Mouse (Mus musculus) frontal cortex, adult (tissue): ENCODE measurements at regions not wholly inside any gene's neighbourhood (a gene's known extent, or its start where the extent isn't known, plus 50 kb on each side); places are given as distances from the start of the nearest gene placed in this dataset.

Experiments
- ATAC-seq: cut with Nextera tagmentation; 2 replicates; pipeline ENCODE4 v1.9.2; 2017; ENCODE audit warnings: mild to moderate bottlenecking, moderate library complexity, mixed read lengths; ENCODE audit not compliant: low TSS enrichment

DNA sequence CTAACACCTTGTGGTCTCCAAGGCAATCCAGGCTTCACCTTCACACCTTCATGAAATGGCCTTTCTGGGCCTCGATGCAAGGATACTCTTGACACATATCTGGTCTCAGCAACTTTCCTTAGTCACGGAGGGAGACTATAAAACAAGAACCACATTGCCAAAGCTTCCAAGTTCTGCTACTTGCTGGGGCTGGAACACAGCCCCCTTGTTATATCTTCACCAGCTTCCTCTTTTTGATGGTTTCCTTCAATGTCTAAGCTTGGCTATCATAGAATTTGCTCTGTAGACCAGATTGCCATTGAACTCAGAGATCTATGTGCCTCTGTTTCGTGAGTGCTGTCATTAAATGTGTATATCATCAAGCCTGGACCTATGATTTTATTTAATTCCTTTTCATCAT lies 530.7 kb upstream of the Zeb2 start:
- ATAC-seq, result no peak

DNA sequence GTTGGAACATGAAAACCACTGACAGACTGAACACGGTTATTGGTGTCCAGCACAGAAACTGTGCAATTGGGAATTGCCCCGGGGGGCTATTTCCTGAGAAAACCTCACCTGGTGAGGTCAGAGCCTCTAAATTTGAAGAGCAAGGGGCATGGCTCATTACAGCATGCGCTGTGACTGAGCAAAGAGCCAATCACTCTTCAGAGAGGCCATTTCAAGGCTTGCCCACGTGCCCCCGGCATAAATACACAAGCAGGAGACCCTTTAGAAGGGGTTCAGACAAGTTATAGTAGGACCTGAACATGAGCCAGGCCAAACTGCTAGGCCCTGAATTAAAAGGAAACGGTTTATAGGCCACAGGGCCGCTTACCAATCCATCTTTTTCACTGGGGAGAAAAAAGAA lies 512.9 kb upstream of the Zeb2 start:
- ATAC-seq, result no peak

DNA sequence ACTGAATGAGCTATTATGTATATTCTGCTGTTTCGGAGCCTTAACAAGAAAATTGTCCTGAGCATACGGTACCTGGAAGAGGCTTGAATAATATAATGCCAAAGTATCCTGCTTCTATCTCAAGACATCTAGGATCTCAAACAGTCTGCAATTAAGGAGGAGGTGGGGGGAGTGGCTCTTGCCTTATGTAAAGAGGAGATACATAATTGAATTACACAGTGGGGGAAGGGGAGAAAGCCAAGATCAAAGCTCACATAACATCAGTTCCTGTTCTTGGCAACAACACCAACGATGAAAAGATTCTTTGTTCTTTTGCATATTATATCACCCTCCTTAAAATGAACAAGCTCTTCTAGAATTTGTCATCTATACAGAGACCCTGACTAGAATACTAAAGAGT lies 512.4 kb upstream of the Zeb2 start:
- no peak for ATAC-seq

DNA sequence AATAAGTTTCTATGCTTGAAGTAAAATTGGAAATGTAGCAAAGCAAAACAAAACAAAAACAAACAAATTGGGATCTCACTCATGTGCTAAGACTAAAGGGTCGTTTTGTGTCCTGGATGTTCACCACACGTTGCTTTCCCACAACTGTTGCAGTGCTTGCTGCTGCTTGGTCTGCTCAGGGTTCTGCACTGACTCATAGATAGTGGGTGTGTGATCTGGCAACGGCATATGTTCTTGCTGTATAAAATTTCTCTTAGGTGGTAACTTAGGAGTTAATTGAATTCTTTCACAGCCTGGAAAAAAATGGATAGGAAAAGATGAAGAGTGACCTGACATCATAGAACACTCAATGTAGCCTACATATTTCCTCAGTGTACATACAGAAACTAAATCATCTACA lies 505.9 kb upstream of the Zeb2 start:
- ATAC-seq, result peak; percentile 100

DNA sequence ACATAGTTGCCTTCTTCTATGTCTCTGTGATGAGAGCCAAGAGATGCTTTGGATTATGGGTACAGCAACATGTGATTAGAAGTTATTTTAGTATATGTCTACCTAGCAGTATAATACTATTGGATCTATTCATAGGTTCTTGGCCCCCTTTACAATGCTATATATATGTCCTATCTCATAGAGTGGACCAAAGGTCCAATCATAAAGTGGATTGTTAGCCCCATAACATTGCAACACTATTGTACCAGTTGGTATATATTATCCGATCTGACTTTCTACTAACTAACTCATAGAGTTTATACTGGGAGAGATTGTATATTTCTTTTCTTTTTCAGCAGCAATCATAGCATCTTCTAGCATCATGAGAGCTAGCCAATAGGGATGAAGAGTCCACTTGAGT lies 491.7 kb upstream of the Zeb2 start:
- ATAC-seq, result no peak

DNA sequence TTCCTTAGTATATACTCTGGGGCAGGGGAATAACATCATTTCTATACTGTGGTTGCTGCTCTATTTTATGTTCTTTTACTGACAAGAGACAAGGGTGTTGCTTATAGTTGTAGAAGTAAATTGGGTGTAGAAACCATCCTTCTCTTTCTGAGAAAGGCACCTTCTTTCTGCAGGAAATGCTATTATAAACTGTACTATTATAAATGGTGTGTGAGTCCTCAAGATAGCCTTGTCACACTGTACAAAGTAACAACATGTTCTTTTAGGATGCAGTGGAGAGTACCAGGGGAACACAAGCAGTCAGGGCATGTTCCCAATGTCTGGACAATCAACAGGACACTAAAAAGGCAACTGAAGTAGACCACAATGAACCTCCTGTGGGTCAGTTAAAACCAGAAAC lies 490.2 kb upstream of the Zeb2 start:
- ATAC-seq, result no peak

DNA sequence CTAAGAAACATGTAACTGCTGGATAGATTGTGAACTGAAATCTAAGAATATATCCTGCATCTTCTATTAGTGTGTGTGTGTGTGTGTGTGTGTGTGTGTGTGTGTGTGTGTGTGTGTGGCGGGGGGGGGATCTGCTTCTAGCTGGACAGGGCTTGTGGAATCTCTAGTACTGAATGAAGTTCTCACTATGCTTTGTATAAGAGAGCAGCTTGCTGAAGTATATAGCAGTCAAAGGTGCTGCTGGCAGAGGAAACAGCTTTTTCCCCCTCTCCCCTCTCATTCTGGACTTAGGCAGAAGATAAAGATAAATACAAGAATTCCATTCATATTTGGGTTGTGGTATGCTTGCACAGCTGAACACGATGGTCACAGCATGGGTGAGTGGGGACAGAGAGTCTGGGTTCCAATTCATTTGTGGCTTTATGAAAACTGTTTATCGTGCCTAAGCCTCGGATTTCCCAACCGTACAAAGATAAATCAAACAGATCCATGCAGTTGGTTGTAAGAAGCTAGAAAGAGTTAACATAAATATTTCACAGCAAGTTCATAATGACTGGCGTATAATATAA lies 484.2 kb upstream of the Zeb2 start:
- ATAC-seq, result no peak

DNA sequence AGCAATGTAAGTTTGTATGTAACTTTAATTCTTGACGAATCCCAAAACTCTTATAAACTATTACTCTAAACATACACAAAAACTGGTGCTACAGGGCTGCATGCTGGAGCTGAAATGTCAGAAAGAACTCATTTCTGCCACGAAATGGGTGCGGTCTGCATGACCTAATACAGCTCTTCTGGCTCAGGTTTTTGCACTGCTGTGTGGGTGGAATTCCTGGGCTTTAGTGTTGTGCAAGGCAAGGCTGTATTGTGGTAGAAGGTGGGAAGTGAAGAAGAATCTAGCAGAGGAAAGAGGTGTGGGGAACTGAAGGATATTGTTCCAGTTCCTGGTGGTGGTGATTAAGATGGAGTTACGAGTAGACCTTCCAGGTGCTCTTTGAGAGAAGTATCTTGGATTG lies 476.6 kb upstream of the Zeb2 start:
- ATAC-seq, result no peak

DNA sequence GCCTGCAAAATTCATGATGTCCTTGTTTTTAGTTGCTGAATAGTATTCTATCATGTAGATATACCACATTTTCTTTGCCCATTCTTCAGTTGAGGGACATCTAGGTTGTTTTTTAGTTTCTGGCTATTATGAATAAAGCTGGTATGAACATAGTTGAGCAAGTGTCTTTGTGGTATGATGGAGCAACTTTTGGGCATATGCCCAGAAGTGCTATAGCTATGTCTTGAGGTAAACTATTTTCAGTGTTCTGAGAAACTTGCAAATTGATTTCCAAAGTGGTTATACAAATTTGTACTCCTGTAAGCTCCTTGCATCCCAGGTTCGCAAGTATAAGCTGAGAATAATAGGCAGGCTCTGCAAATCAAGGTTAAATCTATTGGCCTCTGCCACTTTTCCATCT lies 473.8 kb upstream of the Zeb2 start:
- ATAC-seq, result no peak

DNA sequence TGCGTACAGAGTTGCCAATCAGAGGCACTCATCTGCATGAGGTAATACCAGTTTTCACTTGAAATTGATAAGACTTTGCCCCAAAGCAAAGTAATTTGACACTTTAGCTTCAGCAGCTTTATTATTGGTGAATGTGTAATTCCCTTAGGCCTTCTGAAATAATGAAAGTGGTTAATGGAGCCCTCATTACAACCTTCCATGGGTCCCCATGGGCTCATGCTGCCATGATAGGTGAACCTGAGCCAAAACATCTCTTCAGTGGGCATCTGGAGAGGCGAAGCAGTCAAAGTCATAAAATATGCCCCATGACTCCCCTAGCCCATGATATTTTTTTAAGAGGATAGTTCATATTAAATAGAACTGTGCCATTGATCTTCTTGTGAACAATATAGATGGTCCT lies 471.1 kb upstream of the Zeb2 start:
- no peak for ATAC-seq

DNA sequence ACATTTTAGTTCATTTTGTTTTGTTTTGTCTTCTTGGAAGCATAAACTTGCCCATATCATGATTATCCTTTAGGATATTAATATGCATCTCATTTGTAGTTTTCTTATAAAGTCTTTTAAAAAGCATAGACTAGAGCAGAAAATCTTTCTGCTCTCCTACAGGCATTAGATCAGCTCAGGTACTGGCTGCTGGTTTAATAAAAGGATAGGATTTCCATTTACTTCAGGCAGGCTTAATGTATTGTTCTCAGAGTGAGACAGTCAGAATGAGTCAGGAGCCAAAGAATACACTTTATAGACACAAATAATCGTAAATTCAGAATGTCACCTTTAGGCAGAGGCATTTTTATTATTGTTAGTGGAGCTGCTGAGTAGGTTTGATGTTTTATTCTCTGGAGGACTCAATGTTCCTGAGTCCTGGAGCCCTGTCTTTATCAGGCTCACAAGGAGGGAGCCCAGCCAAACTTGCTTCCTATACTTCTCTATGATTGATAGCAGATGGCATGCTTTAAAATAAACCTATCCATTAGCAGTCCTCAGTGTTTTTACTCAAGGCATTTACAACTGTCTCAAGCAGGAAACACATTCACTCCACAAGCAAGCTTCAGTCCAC lies 469.5 kb upstream of the Zeb2 start:
- ATAC-seq, result 0 out of 2 replicates have a peak, but pooled peaks have one; percentile 34

DNA sequence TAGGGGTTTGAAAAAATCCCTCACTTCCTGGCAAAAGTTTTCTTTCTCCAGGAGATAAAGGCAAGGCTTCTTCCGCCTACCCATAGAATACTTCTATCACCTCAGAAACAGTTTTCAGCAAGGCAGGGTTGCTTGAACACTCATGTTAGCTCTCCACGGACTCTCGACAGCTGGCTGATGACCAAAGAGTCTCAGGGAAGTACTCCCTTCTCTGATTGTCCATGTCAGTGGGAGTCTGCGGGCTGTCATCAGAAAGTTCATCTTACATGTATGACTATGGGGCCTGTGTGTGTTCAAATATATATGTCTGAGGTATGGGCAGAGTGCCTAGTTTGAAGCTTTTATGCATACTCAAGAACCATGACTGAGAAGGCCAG lies 464.3 kb upstream of the Zeb2 start:
- ATAC-seq, result 0 out of 2 replicates have a peak, but pooled peaks have one; percentile 16

DNA sequence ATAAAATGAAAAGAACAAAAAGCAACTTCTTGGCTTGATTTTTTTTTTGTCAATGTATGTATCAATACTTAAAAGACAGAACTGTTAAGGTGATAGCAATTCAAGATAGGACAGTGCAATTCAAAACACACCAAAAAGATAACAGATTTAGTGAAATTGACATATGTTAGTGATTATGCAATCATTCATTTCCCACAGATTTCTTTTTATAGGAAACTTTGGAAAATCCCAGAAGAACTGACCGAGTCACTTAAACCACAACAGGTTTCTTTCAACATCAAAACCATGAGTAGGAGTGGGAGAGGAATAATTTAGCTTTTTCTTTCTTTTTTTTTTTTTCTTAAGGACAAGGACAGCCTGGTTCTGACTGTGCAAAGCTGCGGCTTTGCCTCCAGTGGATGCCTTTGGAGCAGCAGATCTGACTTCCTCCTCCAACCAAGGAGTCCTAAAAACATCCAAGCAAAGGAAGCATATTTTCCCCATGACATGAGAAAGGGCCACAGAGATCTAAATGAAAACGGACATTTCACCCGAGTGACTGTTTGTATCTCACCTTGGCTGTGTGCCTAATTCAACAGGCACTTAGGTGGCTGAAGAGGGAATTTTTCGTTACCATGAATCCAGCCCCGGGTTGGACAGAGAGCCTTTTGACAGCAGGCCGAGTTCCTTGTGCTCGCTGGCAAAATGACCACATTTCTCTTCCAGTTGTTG lies 463.8 kb upstream of the Zeb2 start:
- peak; percentile 98 for ATAC-seq

DNA sequence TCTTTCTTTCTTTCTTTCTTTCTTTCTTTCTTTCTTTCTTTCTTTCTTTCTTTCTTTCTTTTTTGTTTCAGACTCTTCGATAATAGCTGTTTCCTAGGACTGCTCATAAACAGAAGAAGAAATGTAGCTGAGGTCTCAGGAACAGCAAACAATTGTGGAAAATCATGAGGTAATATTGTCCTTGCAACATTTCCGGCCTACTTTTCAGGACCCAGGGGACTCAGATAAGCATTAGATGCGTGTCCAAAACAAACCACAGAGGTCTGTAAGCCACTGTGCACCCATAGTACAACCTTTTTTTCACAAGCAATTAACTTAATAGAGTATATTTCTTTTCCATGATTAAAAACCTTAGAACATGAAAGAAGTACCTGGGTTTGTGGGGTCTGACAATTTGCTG lies 455.7 kb upstream of the Zeb2 start:
- ATAC-seq, result no peak

DNA sequence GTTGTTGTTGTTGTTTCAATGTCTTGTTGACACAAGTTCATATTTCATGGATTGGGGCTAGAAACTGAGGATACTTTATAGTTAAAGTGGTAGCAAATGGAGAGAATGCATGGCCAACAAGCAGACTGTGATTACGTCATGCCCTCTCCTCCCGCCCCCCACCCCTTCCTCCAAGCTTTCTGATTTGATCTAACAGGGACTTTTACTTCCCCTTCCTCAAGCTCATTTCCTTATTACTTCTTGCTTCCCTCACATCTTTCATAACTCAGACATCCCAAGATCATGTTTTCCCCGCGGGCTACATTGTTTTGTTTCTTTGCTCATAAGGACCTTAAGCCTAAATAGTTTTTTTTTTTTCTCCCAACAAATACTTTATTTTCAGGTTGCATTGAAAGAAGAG lies 437.5 kb upstream of the Zeb2 start:
- no peak for ATAC-seq

DNA sequence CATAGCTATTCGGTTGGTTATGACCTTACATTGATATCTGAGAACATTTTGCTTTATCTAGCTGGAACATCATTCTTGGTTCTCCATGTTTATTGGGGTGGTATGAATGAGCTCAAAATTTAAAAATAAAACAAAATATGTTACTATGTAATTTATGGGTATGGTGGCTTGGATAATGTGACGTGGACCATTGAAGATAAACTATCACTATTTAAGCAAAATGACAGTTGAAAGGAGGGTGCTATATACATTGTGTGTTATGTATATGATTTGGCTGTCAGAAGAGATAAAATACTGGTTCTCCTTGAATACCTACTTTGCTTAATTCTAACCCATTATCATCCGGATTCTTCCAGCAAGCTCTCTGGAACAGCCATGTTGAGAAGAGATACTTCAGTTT lies 424.2 kb upstream of the Zeb2 start:
- no peak for ATAC-seq

DNA sequence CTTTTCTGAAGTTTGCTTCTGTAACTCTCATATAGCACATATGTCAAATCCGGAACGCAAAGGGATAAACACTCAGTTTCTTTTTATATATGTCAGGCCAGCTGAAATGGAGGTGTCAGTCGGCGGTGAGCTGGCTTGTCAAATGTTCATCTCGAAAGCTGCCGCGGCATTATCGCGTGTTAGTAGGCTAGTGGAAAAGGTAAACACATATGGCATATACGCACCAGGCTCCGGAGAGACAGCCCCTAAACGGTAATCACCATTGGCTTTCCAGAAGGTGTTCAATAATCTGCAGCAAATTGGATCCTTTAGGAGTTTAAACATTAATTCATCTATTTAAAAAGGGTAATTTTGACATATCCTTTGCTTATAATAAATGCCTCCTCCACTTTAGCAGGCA lies 421.8 kb upstream of the Zeb2 start:
- ATAC-seq, result peak; percentile 64

DNA sequence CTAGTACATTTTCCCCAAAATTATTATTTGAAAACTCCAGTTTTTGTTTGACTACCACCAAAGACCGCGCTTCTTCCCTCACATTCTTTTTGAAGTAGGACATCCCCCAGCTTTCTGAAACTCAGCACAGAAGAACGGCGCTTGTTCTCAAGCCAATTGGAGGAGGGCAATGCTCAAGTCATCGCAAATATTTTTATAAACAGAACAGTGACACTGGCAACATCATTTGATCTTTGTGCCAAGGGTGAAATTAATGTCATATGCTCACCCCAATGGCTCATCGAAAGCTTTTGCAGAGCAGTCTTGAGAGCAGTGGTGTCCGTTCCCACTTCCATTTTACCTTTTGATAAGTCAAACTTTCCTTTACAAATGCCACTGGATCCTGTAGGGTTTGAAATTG lies 420.5 kb upstream of the Zeb2 start:
- no peak for ATAC-seq

DNA sequence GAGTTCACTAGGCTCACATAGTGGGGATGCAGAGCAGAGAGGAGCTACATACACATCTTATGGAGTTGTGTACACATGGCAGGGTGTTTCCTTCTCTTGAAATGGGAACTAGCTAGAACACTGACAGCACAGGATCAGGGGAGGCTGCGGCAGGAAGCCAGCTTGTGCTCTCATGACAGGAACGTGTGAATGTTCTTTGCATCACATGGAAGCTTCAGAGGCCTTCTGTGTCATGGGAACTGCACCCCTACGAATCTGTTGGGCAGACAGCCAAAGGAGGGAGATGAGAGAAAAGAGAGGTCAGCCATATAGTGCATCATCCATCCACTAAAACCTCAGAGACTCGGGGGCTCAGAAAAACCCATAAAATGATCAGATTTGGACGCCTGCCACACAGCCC lies 417.6 kb upstream of the Zeb2 start:
- ATAC-seq, result no peak

DNA sequence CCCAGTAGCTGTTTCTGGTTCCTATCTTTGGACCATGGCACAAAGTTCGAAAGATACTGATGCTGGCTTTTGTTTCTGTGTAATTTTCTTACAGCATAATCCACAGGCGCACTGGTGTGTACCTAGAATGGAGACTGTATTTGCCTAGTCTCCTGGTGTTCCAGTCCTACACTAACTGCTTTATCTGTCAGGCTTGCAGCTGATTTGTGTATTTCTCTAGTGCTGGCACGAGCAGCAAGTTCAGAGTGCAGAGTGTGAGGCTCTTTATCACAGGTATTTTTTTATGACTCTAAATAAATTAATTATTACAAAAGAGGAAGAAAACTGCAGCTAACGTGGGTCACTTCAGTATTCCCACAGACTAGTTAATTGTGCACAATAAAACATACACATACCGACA lies 405.1 kb upstream of the Zeb2 start:
- ATAC-seq, result no peak

DNA sequence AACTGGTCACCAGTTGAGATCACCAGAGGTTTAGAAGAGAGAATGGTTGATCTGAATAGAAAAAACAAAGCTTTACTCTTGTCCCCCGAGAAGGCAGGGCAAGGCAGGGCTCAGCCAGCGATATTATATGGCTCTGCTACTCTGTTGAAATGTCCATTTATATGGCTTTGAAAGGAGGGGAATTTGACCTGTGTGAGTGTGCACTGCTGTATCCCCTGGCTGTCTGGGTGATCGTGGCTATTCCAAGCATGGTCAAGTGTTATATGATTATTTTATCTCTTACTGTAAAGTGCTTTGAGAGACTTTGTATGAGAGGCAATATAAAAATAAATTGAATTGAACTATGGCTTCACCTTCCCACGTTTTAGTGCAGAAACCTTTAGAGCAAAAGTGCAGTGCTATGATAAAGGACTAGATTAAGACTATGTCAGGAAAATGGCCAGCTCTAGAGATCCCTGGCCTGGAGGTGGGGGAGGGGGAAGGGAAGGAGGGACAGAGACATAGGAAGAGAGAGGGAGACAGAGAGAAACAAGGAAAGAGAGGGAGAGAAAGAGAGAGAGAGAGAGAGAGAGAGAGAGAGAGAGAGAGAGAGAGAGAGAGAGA lies 402.5 kb upstream of the Zeb2 start:
- no peak for ATAC-seq

DNA sequence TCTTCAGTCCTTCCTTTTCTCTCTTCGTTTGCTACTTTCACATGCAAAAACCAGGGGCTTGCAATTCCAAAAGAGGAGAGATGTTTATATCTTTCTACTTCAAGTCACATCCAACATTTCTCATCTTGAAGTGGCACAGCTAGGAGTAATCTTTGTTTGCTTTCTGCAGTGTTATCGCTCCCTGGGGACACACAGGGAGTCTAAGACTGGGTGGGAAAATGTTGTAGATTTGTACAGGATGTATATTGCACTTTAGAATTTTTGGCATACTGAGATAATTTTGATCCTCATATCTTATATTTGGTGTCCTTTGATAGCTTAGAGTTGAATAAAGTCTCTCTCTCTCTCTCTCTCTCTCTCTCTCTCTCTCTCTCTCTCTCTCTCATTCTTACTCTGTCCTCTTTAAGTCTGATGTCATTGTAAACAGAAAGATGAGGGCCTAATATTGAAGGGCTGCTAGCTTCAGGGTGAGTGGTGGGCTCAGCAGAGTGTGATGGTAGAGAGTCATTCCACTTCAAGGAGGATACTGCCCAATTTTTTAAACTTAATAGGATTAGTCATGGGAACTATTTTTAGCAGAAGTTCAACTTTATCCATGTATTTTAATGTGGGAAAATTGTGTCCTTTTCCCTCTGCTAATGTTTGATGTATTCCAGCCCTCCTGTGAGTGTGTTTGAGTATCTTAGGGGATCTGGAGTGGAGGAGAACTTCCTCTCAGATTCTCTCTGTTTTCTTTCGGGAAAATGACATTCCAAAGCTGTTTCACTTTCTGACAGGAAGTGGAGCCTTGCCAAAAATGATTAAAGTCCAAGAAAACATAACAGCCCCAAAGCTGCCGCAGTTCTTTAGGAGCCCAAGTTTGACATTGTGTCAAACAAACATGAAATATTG lies 397.3 kb upstream of the Zeb2 start:
- no peak for ATAC-seq
